Mouse (Mus musculus) mammary gland, adult 2 months (tissue): Measurements from ENCODE around the gene Gm20937. TPM values are rescaled to one million over a fixed set of nuclear protein-coding genes. Genes with fewer than 3 reads are reported as not detected.

Experiments
- polyA plus RNA-seq: library from polyadenylated mRNA; depleted of rRNA; stranded (reverse); fragments of >200 nt; gene quantifications from 2 replicates; pipeline ENCODE4 v1.2.3, GENCODE M21; 2012; ENCODE audit warnings: low replicate concordance; rRNA removed

Gene Gm20937
- not detected in 2 replicates for polyA plus RNA-seq

DNA sequence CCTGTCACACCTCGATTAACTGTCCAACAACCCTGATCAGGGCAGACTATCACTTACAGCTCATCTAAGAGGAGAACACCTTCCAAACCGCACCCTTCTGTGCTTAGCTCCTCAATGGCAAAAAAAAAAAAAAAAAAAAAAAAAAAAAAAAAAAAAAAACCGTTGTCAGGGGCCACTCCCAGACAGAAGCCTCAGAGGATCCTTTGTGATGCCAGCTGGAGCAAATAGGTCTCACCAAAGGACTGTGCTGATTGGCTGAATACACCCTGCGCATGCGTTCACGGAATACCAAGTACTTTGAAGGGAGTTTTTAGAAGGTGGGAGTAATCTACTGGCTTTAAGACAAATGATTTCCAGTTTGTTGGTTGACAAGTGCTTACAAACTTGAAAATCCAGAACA is at the start of gene Gm20937:
Gene Gm20937, minus strand, starts transcription at position 101 of the 400 bp plus-strand sequence.

Other genes starting within 250 kb of the Gm20937 start
- not detected in 2 replicates for gene Gm20816, start 243.1 kb upstream of the Gm20937 start, polyA plus RNA-seq